Mouse (Mus musculus) testis, adult 2 months (tissue): ENCODE results near the gene Rbm39. TPM values are rescaled to one million over a fixed set of nuclear protein-coding genes. Genes with fewer than 3 reads are reported as not detected.

Experiments
- H3K27ac ChIP-seq: fragments of 200-500 bp; 2 replicates; pipeline ENCODE4 v1.5.1; 2012; ENCODE audit warnings: low read depth, low read length; ENCODE audit not compliant: control insufficient read depth, insufficient read depth
- H3K27me3 ChIP-seq: fragments of 200-500 bp; 2 replicates; pipeline ENCODE4 v1.6.1; 2012; ENCODE audit warnings: mild to moderate bottlenecking, low read length, moderate library complexity; ENCODE audit not compliant: control insufficient read depth, insufficient read depth
- H3K36me3 ChIP-seq: fragments of 200-500 bp; 2 replicates; pipeline ENCODE4 v1.6.1; 2012; ENCODE audit warnings: mild to moderate bottlenecking, low read length; ENCODE audit not compliant: control insufficient read depth, insufficient read depth
- H3K4me1 ChIP-seq: fragments of 200-500 bp; 2 replicates; pipeline ENCODE4 v1.6.1; 2012; ENCODE audit warnings: low read length; ENCODE audit not compliant: control insufficient read depth, insufficient read depth
- H3K4me3 ChIP-seq: fragments of 200-500 bp; 2 replicates; pipeline ENCODE4 v1.5.1; 2012; ENCODE audit warnings: low read depth, mild to moderate bottlenecking, low read length, moderate library complexity, mixed read lengths; ENCODE audit not compliant: control insufficient read depth
- CTCF ChIP-seq: fragments of 200-500 bp; IDR thresholded peaks from 2 replicates; pipeline ENCODE4 v1.5.1; 2012; ENCODE audit warnings: low read depth, mild to moderate bottlenecking, inconsistent platforms, low read length, moderate library complexity; ENCODE audit not compliant: control insufficient read depth, insufficient read depth, insufficient replicate concordance
- POLR2A ChIP-seq: fragments of 200-500 bp; IDR thresholded peaks from 2 replicates; pipeline ENCODE4 v1.6.1; 2012; ENCODE audit warnings: low read depth, mild to moderate bottlenecking, inconsistent platforms, low read length, moderate library complexity; ENCODE audit not compliant: control insufficient read depth
- polyA plus RNA-seq: library from polyadenylated mRNA; depleted of rRNA; stranded (reverse); fragments of >200 nt; gene quantifications from 2 replicates; pipeline ENCODE4 v1.2.3, GENCODE M21; 2012; rRNA removed

Gene Rbm39
- polyA plus RNA-seq, 1 experiment: 27.9 TPM

DNA sequence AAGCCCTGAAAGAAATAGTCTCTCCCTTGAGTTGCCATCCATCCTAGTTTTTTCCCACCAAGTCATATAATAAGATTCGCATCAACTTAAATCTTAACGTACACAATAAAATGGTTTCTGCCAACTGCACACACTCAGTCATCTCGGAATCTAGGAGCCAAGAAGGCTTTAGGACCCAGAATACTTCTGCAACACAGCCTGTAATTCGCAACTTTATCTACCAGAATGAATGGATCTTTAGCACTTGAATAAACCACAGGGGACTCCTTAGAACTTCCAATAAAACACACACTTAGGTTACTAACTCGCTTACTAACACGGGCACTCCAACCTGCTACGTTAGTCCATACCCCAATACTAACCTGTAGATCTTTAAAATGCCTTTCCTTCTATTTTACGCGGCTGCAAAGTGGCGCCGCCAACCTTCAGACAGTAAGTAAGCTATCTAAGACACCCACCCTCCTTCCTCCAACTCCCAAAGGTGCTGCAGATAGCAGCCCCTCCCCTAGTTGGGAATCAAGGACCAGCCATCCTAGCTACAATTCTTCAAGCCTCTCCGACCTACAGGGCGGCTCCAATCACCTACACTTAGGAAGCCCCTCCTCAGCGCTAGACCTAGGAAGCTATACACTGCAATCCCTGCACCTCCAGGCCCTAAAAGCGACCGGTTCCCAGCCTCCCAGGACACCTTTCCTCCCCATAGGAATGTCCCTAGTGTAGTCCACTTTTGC, 69.2 kb downstream of the Rbm39 start:
- Histone ChIP-seq H3K27ac (peak overlapping the region; percentile 91), H3K36me3 (no peaks in the 10 kb centered on the region), H3K4me1 (no peaks in the 10 kb centered on the region), H3K4me3 (peak overlapping the region; percentile 90), H3K27me3 (no peaks in the 10 kb centered on the region)
- TF ChIP-seq CTCF: no peak
- no peak for TF ChIP-seq POLR2A

Other genes with a start within 250 kb of the Rbm39 start
- gene Uqcc1, start 249.9 kb downstream of the Rbm39 start, polyA plus RNA-seq: 48.6 and 52.9 TPM in 2 replicates
- 0.17 and 0.19 TPM in 2 replicates for gene Gm15557, start 239.5 kb downstream of the Rbm39 start, polyA plus RNA-seq
- gene Gdf5, start 234.9 kb downstream of the Rbm39 start, polyA plus RNA-seq: 0.17 and 0.46 TPM in 2 replicates
- 5.8 and 6.4 TPM in 2 replicates for gene Cep250, start 223.8 kb downstream of the Rbm39 start, polyA plus RNA-seq
- 24.6 and 24.9 TPM in 2 replicates for gene 6430550D23Rik, start 172.3 kb downstream of the Rbm39 start, polyA plus RNA-seq
- gene Ergic3, start 172.2 kb downstream of the Rbm39 start, polyA plus RNA-seq: 400 and 412 TPM in 2 replicates
- 2.7 TPM in 2 replicates for gene Fer1l4, start 127.3 kb downstream of the Rbm39 start, polyA plus RNA-seq
- 844 and 859 TPM in 2 replicates for gene Spag4, start 115.1 kb downstream of the Rbm39 start, polyA plus RNA-seq
- 16.1 and 22.1 TPM in 2 replicates for gene Cpne1, start 68.3 kb downstream of the Rbm39 start, polyA plus RNA-seq
- gene Rbm12, start 68.3 kb downstream of the Rbm39 start, polyA plus RNA-seq: 8.9 and 12.1 TPM in 2 replicates
- gene Gm28036, start 53.1 kb downstream of the Rbm39 start, polyA plus RNA-seq: 3.8 and 6.9 TPM in 2 replicates
- 79.6 and 105 TPM in 2 replicates for gene Romo1, start 36.2 kb downstream of the Rbm39 start, polyA plus RNA-seq
- gene Nfs1, start 36.1 kb downstream of the Rbm39 start, polyA plus RNA-seq: 42.0 and 42.8 TPM in 2 replicates
- 11.2 and 12.0 TPM in 2 replicates for gene Phf20, start 16.2 kb upstream of the Rbm39 start, polyA plus RNA-seq
- gene Cnbd2, start 132.1 kb upstream of the Rbm39 start, polyA plus RNA-seq: 94.5 and 95.7 TPM in 2 replicates
- gene Scand1, start 132.5 kb upstream of the Rbm39 start, polyA plus RNA-seq: 212 and 340 TPM in 2 replicates
- gene Epb41l1, start 240.7 kb upstream of the Rbm39 start, polyA plus RNA-seq: 4.0 and 6.1 TPM in 2 replicates